Mouse (Mus musculus) thymus, adult 2 months (tissue): ENCODE results near the gene Acadvl.

Experiments
- CTCF ChIP-seq: fragments of 200-500 bp; IDR thresholded peaks from 2 replicates; pipeline ENCODE4 v1.5.1; 2012; ENCODE audit warnings: mild to moderate bottlenecking, control low read depth, low read length, moderate library complexity, borderline replicate concordance; ENCODE audit not compliant: control insufficient read depth, poor library complexity, insufficient read depth; ENCODE audit errors: extremely low read depth
- POLR2A ChIP-seq: fragments of 200-500 bp; IDR thresholded peaks from 2 replicates; pipeline ENCODE4 v1.6.1; 2012; ENCODE audit warnings: mild to moderate bottlenecking, low read length, control low read depth, moderate library complexity; ENCODE audit not compliant: control insufficient read depth, poor library complexity, insufficient read depth; ENCODE audit errors: extremely low read depth

GRCm38 (mm10) chr11:69979827-69980195 is 35.4 kb downstream of the Acadvl start:
- no peak for TF ChIP-seq CTCF
- no peak for TF ChIP-seq POLR2A
